Mouse (Mus musculus): ENCODE measurements around the gene Acvr1. TPM values are rescaled to one million over a fixed set of nuclear protein-coding genes. Genes with fewer than 3 reads are reported as not detected.

Gene Acvr1
- polyA plus RNA-seq, 1 experiment from 2014 or later: 10.5 TPM

DNA sequence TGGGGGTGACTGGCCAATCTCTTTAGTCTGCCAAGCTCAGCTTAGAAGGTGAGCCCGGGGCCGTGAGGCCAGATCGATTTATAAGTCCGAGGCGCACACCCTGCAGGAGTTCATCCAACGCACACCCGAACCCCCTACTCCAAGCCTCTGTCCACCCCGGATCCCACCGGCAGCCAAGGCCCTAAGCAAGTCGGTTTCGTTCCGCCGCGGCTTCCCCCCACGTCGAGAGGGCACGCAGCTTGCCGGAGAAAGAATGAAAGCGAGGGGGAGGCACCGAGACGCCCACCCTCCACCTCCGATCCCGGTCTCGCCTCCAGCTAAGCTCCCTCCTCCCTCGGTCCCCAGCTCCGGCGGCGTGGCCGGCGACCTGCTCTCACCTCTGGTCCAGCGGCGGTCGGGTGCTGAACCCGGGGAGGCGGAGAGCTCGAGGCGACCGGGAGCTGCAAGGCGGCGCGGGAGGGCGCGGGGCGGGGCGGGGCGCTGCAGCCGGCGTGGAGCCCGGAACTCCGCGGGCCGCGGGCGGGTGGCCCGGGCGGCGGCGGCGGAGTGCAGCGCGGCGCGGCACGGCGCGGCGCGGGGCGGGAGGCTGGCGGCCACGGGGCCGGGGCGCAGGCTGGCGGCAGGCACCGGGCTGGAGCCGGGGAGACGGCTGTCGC is 419 bp downstream of the Acvr1 start:
- Histone ChIP-seq H3K36me3 (ENCODE audit: control insufficient read depth, insufficient read depth, low read length) (no peaks in the 10 kb centered on the region), H3K4me3 (ENCODE audit: low read depth, low read length) (peak overlapping the region; percentile 90), H3K9me3 (ENCODE audit: control insufficient read depth, low read depth, low read length) (no peaks in the 10 kb centered on the region), H3K27ac (ENCODE audit: low read length) (peak overlapping the region; percentile 97), H3K9ac (replicated peaks; ENCODE audit: low read depth, low read length) (peak overlapping the region; percentile 95), H3K4me2 (replicated peaks; ENCODE audit: low read depth, low read length) (peak overlapping the region; percentile 72), H3K4me1 (ENCODE audit: control insufficient read depth, insufficient read depth, low read length) (peaks cover 31% of the 10 kb centered on the region), H3K27me3 (ENCODE audit: control insufficient read depth, insufficient read depth, low read length) (no peaks in the 10 kb centered on the region)
- peak; percentile 47 for ATAC-seq (ENCODE audit: insufficient number of reproducible peaks, insufficient read depth, low FRiP score, low read depth)
- WGBS: 2% methylated on average over 56 of the region's 78 CpGs

DNA sequence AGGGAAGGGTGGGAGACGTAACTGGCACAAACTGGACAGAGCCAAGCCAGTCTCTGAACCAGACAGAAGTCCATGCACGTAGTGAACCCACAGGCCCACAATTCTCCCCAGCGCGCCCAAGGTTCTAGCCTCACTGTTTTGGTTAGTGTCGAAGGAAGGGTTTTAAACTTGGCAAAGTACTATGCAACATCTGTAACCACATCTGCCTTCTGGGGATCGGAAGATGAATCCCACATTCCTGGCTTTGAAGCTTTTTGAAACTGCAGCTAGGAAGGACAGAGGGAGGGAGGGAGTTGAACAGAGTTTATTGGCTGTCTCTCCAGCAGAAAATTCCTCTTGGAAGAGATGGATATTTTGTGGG is 928 bp downstream of the Acvr1 start:
- H3K27me3 ChIP-seq (ENCODE audit: control insufficient read depth, insufficient read depth, low read length): no peaks in the 10 kb centered on the region
- no peaks in the 10 kb centered on the region for H3K9me3 ChIP-seq (ENCODE audit: control insufficient read depth, low read depth, low read length)
- 3% methylated on average over 6 of the region's 6 CpGs for WGBS
- H3K9ac ChIP-seq (replicated peaks; ENCODE audit: low read depth, low read length): peak overlapping the region; percentile 95
- peak overlapping the region; percentile 90 for H3K4me3 ChIP-seq (ENCODE audit: low read depth, low read length)
- peaks cover 31% of the 10 kb centered on the region for H3K4me1 ChIP-seq (ENCODE audit: control insufficient read depth, insufficient read depth, low read length)
- ATAC-seq (ENCODE audit: insufficient number of reproducible peaks, insufficient read depth, low FRiP score, low read depth): no peak
- peak overlapping the region; percentile 97 for H3K27ac ChIP-seq (ENCODE audit: low read length)
- H3K4me2 ChIP-seq (replicated peaks; ENCODE audit: low read depth, low read length): peak overlapping the region; percentile 72
- H3K36me3 ChIP-seq (ENCODE audit: control insufficient read depth, insufficient read depth, low read length): no peaks in the 10 kb centered on the region

DNA sequence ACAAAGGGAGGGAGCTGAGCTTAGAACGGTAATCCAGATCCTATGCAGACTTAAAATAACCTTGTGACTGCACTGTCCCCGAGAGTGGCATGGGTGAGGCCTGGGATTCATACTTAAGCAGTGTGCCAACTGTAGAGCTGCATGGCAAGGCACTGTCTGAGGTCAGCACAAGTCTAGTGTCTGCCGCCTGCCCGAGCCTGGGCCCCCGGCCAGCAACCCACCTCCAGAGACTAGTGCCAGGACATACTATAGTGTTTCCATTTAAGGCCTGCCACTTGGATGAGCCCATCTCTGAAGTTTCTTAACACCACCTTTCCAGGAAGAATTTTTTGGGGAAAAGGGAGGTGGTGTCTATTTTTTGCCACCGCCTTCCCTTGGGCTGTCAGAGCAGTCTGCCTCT is 1.7 kb downstream of the Acvr1 start:
- ATAC-seq (ENCODE audit: insufficient number of reproducible peaks, insufficient read depth, low FRiP score, low read depth): no peak
- Histone ChIP-seq H3K27me3 (ENCODE audit: control insufficient read depth, insufficient read depth, low read length) (no peaks in the 10 kb centered on the region), H3K9me3 (ENCODE audit: control insufficient read depth, low read depth, low read length) (no peaks in the 10 kb centered on the region), H3K9ac (replicated peaks; ENCODE audit: low read depth, low read length) (0 out of 2 replicates have a peak overlapping the region, but pooled peaks have one; percentile 2), H3K4me3 (ENCODE audit: low read depth, low read length) (peak overlapping the region; percentile 90), H3K27ac (ENCODE audit: low read length) (no peak overlapping the region), H3K4me2 (replicated peaks; ENCODE audit: low read depth, low read length) (peak overlapping the region; percentile 72), H3K36me3 (ENCODE audit: control insufficient read depth, insufficient read depth, low read length) (no peaks in the 10 kb centered on the region), H3K4me1 (ENCODE audit: control insufficient read depth, insufficient read depth, low read length) (peaks cover 31% of the 10 kb centered on the region)
- WGBS: 59% methylated on average over 6 of the region's 6 CpGs

DNA sequence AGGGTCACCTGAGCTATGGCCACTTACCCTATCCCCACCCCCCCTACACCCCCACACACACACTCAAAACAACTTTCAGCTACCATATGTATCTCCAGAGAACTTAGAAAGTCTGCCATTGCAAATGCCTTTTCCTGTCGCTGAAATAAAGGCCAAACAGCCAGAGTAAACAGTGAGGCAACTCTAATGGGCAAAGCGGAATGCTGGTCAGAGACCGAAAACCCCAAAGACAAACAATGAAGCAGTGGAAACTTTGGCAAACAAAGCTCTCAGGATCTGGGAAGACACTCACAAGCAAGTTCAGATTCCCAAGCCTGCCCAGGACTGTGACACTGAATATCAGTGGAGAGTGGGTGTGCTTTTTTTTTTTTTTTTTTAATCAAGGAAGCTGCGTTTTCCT is 4.8 kb downstream of the Acvr1 start:
- WGBS: 56% methylated on average over 3 of the region's 4 CpGs
- ATAC-seq (ENCODE audit: insufficient number of reproducible peaks, insufficient read depth, low FRiP score, low read depth): no peak
- Histone ChIP-seq H3K36me3 (ENCODE audit: control insufficient read depth, insufficient read depth, low read length) (no peaks in the 10 kb centered on the region), H3K4me3 (ENCODE audit: low read depth, low read length) (no peak overlapping the region), H3K9me3 (ENCODE audit: control insufficient read depth, low read depth, low read length) (no peaks in the 10 kb centered on the region), H3K4me1 (ENCODE audit: control insufficient read depth, insufficient read depth, low read length) (peaks cover 19% of the 10 kb centered on the region), H3K27me3 (ENCODE audit: control insufficient read depth, insufficient read depth, low read length) (no peaks in the 10 kb centered on the region), H3K27ac (ENCODE audit: low read length) (no peak overlapping the region), H3K9ac (replicated peaks; ENCODE audit: low read depth, low read length) (no peak overlapping the region), H3K4me2 (replicated peaks; ENCODE audit: low read depth, low read length) (no peak overlapping the region)

DNA sequence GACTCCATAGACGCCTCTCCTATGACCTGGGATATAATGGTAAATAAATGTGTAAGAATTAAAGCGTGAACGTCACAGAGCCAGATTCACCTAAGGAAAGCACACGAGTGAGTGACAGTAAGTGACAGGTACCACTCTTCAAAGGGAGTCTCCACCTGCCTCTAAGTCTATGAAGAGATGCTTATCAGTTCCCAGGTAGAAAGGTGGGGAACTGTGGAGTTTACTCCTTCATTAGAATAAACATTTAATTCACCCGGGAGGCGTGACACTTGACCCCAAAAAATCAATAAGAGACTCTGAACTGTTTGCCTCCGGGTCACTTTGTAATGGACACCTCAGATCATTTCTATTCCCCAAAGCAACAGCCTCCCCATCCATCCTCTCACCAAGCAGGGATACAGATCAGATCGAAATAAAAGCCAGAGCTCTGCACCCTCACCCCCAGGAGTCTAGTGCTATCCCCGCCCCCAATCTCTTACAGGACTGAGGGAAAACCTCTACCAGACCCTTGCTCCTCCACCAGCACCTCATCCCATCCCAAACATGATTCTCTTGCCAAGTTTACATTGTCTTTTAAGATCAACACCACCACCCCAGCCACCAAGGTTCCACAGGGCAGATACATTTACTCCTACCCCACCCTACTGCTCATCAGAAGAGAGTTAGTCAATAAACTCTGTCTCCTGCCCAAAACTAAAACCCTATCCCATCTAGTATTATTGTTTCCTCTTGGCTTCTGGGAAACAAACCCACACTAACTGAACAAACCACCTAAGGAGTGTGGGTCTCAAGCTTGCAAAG is 9.7 kb downstream of the Acvr1 start:
- H3K9ac ChIP-seq (replicated peaks; ENCODE audit: low read depth, low read length): no peak overlapping the region

DNA sequence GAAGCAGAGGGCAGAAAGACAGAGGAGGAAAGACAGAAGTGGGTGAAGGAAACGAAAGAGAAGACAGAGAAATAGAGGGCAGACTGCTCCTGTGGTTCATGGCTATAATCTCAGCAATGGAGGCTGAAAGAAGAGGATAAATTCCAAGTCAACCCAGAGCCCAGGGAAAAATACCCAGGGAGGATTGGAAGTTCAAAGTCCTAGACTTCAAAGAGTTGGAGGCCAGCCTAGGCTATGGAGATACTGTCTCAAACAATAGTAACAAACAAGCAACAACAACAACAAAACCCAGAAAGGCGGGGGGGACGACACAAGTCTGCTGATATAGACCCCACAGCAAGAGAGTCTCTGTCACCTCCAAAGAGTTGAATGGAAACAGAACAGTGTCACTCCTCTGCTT is 14.7 kb downstream of the Acvr1 start:
- no peak for ATAC-seq (ENCODE audit: insufficient number of reproducible peaks, insufficient read depth, low FRiP score, low read depth)
- H3K4me1 ChIP-seq (ENCODE audit: control insufficient read depth, insufficient read depth, low read length): peaks cover 33% of the 10 kb centered on the region; the same call in 1 of the 2 replicates
- H3K36me3 ChIP-seq (ENCODE audit: control insufficient read depth, insufficient read depth, low read length): no peaks in the 10 kb centered on the region
- no peak overlapping the region for H3K9ac ChIP-seq (replicated peaks; ENCODE audit: low read depth, low read length)
- no peaks in the 10 kb centered on the region for H3K27me3 ChIP-seq (ENCODE audit: control insufficient read depth, insufficient read depth, low read length)
- WGBS: 58% methylated on average over 3 of the region's 3 CpGs
- no peak overlapping the region for H3K4me3 ChIP-seq (ENCODE audit: low read depth, low read length)
- no peak overlapping the region for H3K27ac ChIP-seq (ENCODE audit: low read length)
- no peaks in the 10 kb centered on the region for H3K9me3 ChIP-seq (ENCODE audit: control insufficient read depth, low read depth, low read length)
- H3K4me2 ChIP-seq (replicated peaks; ENCODE audit: low read depth, low read length): no peak overlapping the region

More for the DNA sequence above, 9.7 kb downstream of the Acvr1 start:
- H3K27ac ChIP-seq (ENCODE audit: low read length): no peak overlapping the region
- ATAC-seq (ENCODE audit: insufficient number of reproducible peaks, insufficient read depth, low FRiP score, low read depth): no peak
- no peak overlapping the region for H3K4me2 ChIP-seq (replicated peaks; ENCODE audit: low read depth, low read length)
- no peaks in the 10 kb centered on the region for H3K36me3 ChIP-seq (ENCODE audit: control insufficient read depth, insufficient read depth, low read length)
- H3K27me3 ChIP-seq (ENCODE audit: control insufficient read depth, insufficient read depth, low read length): no peaks in the 10 kb centered on the region
- H3K9me3 ChIP-seq (ENCODE audit: control insufficient read depth, low read depth, low read length): no peaks in the 10 kb centered on the region
- no peak overlapping the region for H3K4me3 ChIP-seq (ENCODE audit: low read depth, low read length)
- WGBS: 48% methylated on average over 9 of the region's 9 CpGs
- H3K4me1 ChIP-seq (ENCODE audit: control insufficient read depth, insufficient read depth, low read length): peaks cover 20% of the 10 kb centered on the region; the same call in 1 of the 2 replicates

DNA sequence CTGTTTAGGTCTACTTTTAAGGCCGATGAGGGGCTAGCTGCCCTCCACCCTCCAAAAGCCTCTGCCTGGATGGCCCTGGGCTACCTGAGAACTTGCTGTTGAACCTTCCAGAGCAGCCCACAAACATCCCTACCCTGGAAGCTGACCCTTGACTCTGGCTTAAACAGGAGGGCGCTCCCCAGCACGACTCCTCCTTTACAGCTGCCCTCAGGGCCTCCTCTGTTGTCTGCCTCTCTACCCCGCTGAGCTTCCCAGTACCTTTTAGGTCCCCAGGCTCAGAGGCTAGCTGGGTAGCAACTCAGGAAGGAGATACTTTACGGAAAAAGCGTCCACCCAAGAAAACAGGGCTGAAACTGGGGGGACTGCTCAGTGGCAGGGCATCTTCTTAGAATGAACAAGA is 15.1 kb downstream of the Acvr1 start:
- ATAC-seq (ENCODE audit: insufficient number of reproducible peaks, insufficient read depth, low FRiP score, low read depth): no peak
- H3K9me3 ChIP-seq (ENCODE audit: control insufficient read depth, low read depth, low read length): no peaks in the 10 kb centered on the region
- 49% methylated on average over 6 of the region's 6 CpGs for WGBS
- H3K27ac ChIP-seq (ENCODE audit: low read length): no peak overlapping the region
- no peak overlapping the region for H3K4me2 ChIP-seq (replicated peaks; ENCODE audit: low read depth, low read length)
- peaks cover 33% of the 10 kb centered on the region; the same call in 1 of the 2 replicates for H3K4me1 ChIP-seq (ENCODE audit: control insufficient read depth, insufficient read depth, low read length)
- no peaks in the 10 kb centered on the region for H3K36me3 ChIP-seq (ENCODE audit: control insufficient read depth, insufficient read depth, low read length)
- H3K27me3 ChIP-seq (ENCODE audit: control insufficient read depth, insufficient read depth, low read length): no peaks in the 10 kb centered on the region
- no peak overlapping the region for H3K4me3 ChIP-seq (ENCODE audit: low read depth, low read length)
- H3K9ac ChIP-seq (replicated peaks; ENCODE audit: low read depth, low read length): no peak overlapping the region

DNA sequence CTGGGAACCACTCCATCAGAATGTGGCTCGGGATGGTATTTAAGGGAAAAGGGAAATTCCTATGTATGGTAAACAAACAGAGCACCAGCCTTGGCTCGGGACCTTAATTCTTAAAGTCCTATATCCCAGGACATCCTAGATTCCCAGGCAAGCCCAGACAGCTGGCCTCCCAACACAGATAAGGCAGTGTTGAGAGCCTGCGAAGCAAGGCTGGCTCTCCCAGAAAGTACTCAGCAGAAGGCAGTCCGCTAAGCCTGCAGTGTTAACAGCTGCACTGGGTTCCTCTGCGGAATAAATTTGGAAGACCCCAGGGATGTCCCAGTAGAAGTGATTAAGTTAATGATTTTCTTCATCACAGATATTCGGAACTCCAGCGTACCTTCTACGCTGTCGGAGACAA is 16.5 kb downstream of the Acvr1 start:
- Histone ChIP-seq H3K9ac (replicated peaks; ENCODE audit: low read depth, low read length) (no peak overlapping the region), H3K4me1 (ENCODE audit: control insufficient read depth, insufficient read depth, low read length) (peaks cover 33% of the 10 kb centered on the region; the same call in 1 of the 2 replicates), H3K27ac (ENCODE audit: low read length) (no peak overlapping the region), H3K4me3 (ENCODE audit: low read depth, low read length) (no peak overlapping the region), H3K4me2 (replicated peaks; ENCODE audit: low read depth, low read length) (no peak overlapping the region), H3K9me3 (ENCODE audit: control insufficient read depth, low read depth, low read length) (no peaks in the 10 kb centered on the region), H3K36me3 (ENCODE audit: control insufficient read depth, insufficient read depth, low read length) (no peaks in the 10 kb centered on the region), H3K27me3 (ENCODE audit: control insufficient read depth, insufficient read depth, low read length) (no peaks in the 10 kb centered on the region)
- WGBS: 49% methylated on average over 9 of the region's 9 CpGs
- no peak for ATAC-seq (ENCODE audit: insufficient number of reproducible peaks, insufficient read depth, low FRiP score, low read depth)
